Mouse (Mus musculus): Measurements from ENCODE around the gene Fam32a. TPM values are rescaled to one million over a fixed set of nuclear protein-coding genes. Genes with fewer than 3 reads are reported as not detected.
A peak's percentile ranks its signal among the peaks of the same experiment; 100 is the strongest.

The Fam32a gene
- polyA plus RNA-seq, 1 experiment: 47.9 TPM

DNA sequence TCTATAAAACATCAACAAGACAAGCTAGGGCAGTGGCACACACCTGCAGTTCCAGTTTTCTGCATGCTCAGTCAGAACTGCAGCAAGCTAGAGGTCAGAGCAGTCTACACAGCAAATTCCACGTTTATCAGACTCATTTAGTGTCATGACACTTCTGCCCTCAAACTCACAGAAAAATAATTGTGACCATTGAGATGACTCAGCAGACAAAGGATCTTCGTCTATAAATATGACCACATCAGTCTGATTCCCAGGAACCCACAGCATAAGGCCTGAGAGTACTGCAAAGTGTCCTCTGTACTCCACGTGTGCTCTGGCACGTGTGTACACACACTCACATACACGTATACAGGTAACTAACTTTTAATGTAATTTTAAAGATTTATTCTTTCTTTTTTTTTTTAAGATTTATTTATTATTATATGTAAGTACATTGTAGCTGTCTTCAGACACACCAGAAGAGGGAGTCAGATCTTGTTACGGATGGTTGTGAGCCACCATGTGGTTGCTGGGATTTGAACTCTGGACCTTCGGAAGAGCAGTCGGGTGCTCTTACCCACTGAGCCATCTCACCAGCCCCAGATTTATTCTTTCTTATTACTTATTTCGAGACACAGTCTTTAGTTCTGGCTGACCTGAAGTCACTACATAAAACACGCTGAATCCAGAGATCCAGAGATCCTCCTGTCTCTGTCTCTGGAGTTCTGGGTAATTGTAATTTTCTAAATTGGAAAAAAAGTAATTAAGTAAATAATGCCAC, 569 bp upstream of the Fam32a start:
- H3K4me3 ChIP-seq (replicated peaks; ENCODE audit: control insufficient read depth, low read depth, low read length): no peak overlapping the region

DNA sequence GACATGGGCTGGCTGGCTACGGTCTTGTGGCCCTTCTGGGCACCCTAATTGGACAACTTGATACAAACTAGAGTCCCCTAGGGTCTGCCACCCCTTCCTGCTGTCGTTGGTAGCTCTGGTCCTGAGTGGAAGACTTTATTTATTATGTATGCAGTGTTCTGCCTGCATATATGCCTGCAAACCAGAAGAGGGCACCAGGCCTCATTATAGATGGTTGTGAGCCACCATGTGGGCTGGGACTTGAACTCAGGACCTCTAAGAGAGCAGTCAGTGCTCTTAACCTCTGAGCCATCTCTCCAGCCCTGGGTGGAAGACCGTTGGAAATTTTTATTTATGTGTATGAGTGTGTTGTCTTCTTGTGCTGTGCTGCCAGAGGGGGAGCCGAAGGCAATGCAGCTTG, 1.2 kb downstream of the Fam32a start:
- TF ChIP-seq POLR2A (IDR thresholded peaks at IDR 0.05; ENCODE audit: borderline replicate concordance, control insufficient read depth, low read depth, low read length) (no peak), CTCF (IDR thresholded peaks at IDR 0.05; ENCODE audit: control insufficient read depth, insufficient read depth, low read length) (peak; percentile 19; the same call in 1 of the 2 replicates)
- Histone ChIP-seq H3K4me1 (ENCODE audit: control insufficient read depth, insufficient read depth, low read length) (peaks cover 4% of the 10 kb centered on the region), H3K4me3 (replicated peaks; ENCODE audit: control insufficient read depth, low read depth, low read length) (peak overlapping the region; percentile 83), H3K27ac (ENCODE audit: control insufficient read depth, insufficient read depth, low read depth, low read length, poor library complexity) (no peak overlapping the region)
- 68% methylated on average over 4 of the region's 4 CpGs for WGBS

More for the DNA sequence above, 569 bp upstream of the Fam32a start:
- Histone ChIP-seq H3K27ac (ENCODE audit: control insufficient read depth, insufficient read depth, low read depth, low read length, poor library complexity) (no peak overlapping the region), H3K4me1 (ENCODE audit: control insufficient read depth, insufficient read depth, low read length) (peaks cover 4% of the 10 kb centered on the region)
- TF ChIP-seq POLR2A (IDR thresholded peaks at IDR 0.05; ENCODE audit: borderline replicate concordance, control insufficient read depth, low read depth, low read length): no peak
- WGBS: 64% methylated on average over 10 of the region's 10 CpGs

DNA sequence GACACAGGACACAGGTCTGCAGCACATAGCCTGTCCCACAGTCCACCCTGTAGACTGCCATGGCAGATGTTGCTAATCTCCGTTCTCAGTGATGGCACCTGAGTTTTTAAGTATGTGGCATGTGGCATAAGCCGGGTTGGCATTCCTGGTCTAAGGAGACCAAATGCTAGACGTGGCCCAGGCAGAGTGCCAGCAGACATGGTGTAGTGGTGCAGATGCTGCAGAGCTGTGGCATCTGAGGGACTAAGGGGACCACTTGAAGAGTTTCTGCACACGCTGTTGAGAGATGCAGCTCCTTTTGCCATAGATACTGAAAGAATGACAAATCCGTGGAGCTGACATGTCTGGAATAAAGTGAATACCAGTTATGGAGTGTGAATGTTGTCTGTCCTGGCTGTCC, 3.1 kb downstream of the Fam32a start:
- Histone ChIP-seq H3K27ac (ENCODE audit: control insufficient read depth, insufficient read depth, low read depth, low read length, poor library complexity) (no peak overlapping the region), H3K4me1 (ENCODE audit: control insufficient read depth, insufficient read depth, low read length) (peaks cover 1% of the 10 kb centered on the region), H3K4me3 (replicated peaks; ENCODE audit: control insufficient read depth, low read depth, low read length) (no peak overlapping the region)
- 87% methylated on average over 5 of the region's 5 CpGs for WGBS
- TF ChIP-seq CTCF (IDR thresholded peaks at IDR 0.05; ENCODE audit: control insufficient read depth, insufficient read depth, low read length): no peak
- TF ChIP-seq POLR2A (IDR thresholded peaks at IDR 0.05; ENCODE audit: borderline replicate concordance, control insufficient read depth, low read depth, low read length): no peak

DNA sequence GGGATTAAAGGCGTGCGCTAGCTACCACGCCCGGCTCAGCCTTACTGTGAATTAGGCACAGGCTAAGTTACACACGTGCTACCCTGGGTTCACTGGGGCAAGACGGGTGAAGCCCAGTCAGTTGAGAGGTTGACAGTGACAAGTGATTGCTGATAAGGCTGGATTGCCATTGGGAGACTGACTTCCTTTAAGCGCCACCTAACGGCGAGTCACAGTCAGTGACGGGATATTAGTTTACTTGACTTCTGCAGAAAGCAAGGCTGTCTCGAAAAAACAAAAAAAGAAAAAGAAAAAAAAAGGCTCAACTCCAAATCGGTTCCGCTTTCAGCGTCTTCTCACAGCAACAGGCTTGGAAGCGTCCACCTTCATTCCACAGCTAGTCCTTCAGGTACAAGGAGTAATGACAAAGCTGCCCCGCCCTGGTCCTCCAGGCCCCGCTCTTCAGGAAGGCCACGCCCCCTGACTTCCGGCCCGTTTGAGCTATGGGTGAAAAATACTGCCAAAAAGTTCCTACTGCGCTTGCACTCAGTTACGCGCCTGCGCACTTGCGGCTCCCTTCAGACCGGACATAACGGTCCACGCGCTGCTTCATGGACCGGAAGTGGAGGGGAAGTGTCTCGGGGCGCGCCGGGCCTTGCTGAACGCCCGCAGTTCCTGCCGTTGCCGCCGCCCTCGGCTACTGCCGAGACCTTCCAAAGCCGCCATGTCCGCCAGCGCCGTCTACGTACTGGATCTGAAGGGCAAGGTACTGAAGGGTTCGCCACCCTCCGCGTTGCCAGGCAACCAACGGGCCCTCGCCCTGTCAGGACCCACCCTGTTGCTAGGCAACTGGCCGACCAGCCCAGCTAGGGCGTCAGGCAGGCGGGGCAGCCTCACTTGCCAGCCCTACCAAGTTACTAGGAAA, 20.2 kb downstream of the Fam32a start, which contains the start of gene Ap1m1:
Ap1m1 (plus strand) TSS at position 520 of the 904 bp plus-strand sequence.
- under 1% methylated on average over 54 of the region's 54 CpGs for WGBS
- peak within 1 kb of the TSS; percentile 97 for H3K27ac ChIP-seq (ENCODE audit: control insufficient read depth, insufficient read depth, low read depth, low read length, poor library complexity)
- TF ChIP-seq CTCF (IDR thresholded peaks at IDR 0.05; ENCODE audit: control insufficient read depth, insufficient read depth, low read length) (peak; percentile 74), POLR2A (IDR thresholded peaks at IDR 0.05; ENCODE audit: borderline replicate concordance, control insufficient read depth, low read depth, low read length) (peak; percentile 57; the same call in 1 of the 2 replicates)
- peaks cover 8% of the 10 kb centered on the region for H3K4me1 ChIP-seq (ENCODE audit: control insufficient read depth, insufficient read depth, low read length)
- H3K4me3 ChIP-seq (replicated peaks; ENCODE audit: control insufficient read depth, low read depth, low read length): peak within 1 kb of the TSS; percentile 91

DNA sequence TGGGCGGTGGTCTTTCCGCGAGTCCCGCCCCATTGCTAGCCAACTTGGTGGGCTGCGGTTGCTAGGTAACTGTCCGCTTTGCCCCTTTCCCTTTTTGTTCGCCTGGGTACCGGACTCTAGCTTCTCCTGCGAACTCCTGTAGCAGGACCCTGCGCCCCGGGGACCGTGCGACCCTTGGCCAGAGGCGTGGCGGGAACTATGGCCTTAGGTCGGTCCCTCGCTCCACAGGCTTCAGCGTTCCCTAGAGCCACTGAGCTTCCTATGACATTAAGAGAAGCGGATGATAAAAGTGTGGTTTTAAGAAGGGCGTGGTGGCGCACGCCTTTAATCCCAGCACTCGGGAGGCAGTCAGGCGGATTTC, 20.9 kb downstream of the Fam32a start:
- WGBS: 0% methylated on average over 24 of the region's 24 CpGs
- peak overlapping the region; percentile 91 for H3K4me3 ChIP-seq (replicated peaks; ENCODE audit: control insufficient read depth, low read depth, low read length)
- no peak for TF ChIP-seq POLR2A (IDR thresholded peaks at IDR 0.05; ENCODE audit: borderline replicate concordance, control insufficient read depth, low read depth, low read length)
- TF ChIP-seq CTCF (IDR thresholded peaks at IDR 0.05; ENCODE audit: control insufficient read depth, insufficient read depth, low read length): no peak
- peaks cover 8% of the 10 kb centered on the region for H3K4me1 ChIP-seq (ENCODE audit: control insufficient read depth, insufficient read depth, low read length)
- peak overlapping the region; percentile 97 for H3K27ac ChIP-seq (ENCODE audit: control insufficient read depth, insufficient read depth, low read depth, low read length, poor library complexity)

DNA sequence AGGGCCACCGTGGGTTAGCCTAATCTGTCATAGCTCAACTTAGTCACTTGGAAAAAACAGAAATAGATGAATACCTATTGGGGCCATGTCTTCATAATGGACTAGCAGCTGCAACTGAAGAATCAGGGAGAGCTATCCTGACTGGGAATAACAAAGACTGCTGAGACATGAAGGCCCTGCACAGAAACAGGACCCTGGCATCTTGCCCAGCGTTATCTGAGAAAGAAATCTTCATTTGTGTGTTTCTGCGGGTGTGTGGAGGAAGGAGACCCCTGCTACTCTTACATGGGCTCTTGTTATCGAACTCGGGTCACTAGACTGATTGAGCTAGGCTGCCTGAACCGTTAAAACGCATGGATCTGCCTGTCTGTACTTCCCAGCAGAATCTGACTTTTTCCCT, 21.4 kb downstream of the Fam32a start:
- H3K27ac ChIP-seq (ENCODE audit: control insufficient read depth, insufficient read depth, low read depth, low read length, poor library complexity): no peak overlapping the region
- 42% methylated on average over 7 of the region's 7 CpGs for whole genome bisulfite sequencing
- peaks cover 8% of the 10 kb centered on the region for H3K4me1 ChIP-seq (ENCODE audit: control insufficient read depth, insufficient read depth, low read length)
- TF ChIP-seq CTCF (IDR thresholded peaks at IDR 0.05; ENCODE audit: control insufficient read depth, insufficient read depth, low read length) (no peak), POLR2A (IDR thresholded peaks at IDR 0.05; ENCODE audit: borderline replicate concordance, control insufficient read depth, low read depth, low read length) (no peak)
- peak overlapping the region; percentile 91 for H3K4me3 ChIP-seq (replicated peaks; ENCODE audit: control insufficient read depth, low read depth, low read length)

DNA sequence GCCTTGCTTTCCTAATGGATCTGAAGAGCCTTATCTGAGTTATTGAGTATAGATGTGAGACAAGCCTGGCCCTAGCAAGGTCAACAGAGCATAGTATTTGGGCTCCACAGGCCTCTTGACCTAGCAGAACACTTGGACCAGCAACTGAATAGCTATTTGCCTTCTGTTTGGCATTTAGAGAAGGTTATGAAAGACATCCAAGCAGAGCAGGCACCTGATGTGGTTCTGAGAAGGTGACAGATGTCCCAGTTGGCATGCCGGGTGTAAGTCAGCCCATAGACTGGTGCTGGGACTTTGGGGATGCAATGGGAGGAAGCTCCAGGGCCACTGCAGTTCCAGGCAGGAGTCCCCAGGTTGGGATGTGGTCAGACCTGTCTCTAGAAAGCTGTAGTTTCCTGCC, 22.7 kb downstream of the Fam32a start:
- no peak for TF ChIP-seq POLR2A (IDR thresholded peaks at IDR 0.05; ENCODE audit: borderline replicate concordance, control insufficient read depth, low read depth, low read length)
- TF ChIP-seq CTCF (IDR thresholded peaks at IDR 0.05; ENCODE audit: control insufficient read depth, insufficient read depth, low read length): no peak
- no peak overlapping the region for H3K27ac ChIP-seq (ENCODE audit: control insufficient read depth, insufficient read depth, low read depth, low read length, poor library complexity)
- 94% methylated on average over 1 of the region's 1 CpGs for WGBS
- peaks cover 8% of the 10 kb centered on the region for H3K4me1 ChIP-seq (ENCODE audit: control insufficient read depth, insufficient read depth, low read length)
- H3K4me3 ChIP-seq (replicated peaks; ENCODE audit: control insufficient read depth, low read depth, low read length): no peak overlapping the region

DNA sequence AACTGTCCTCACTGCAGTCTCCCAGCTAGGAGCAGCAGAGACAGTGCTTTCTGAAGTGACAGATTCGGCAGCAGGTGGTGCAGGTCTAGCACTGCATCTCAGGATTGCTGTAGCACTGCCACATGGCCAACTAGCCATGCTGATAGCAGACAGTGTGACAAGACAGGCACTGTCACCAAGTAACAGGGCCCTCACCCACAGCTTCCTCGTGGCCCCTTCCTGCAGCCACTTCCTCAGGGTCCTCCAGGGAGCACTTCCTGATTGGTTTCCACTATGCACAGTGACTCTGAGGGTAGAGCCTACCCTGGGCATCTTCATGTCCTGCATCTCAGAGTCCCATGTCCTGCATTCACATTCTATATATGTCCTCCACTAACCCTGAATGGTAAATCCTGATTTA, 25.1 kb downstream of the Fam32a start:
- no peak overlapping the region for H3K4me3 ChIP-seq (replicated peaks; ENCODE audit: control insufficient read depth, low read depth, low read length)
- 15% methylated on average over 2 of the region's 2 CpGs for WGBS
- peak overlapping the region; percentile 26 for H3K27ac ChIP-seq (ENCODE audit: control insufficient read depth, insufficient read depth, low read depth, low read length, poor library complexity)
- H3K4me1 ChIP-seq (ENCODE audit: control insufficient read depth, insufficient read depth, low read length): peaks cover 8% of the 10 kb centered on the region
- TF ChIP-seq POLR2A (IDR thresholded peaks at IDR 0.05; ENCODE audit: borderline replicate concordance, control insufficient read depth, low read depth, low read length): no peak
- no peak for TF ChIP-seq CTCF (IDR thresholded peaks at IDR 0.05; ENCODE audit: control insufficient read depth, insufficient read depth, low read length)

All from bone marrow, adult 2 months (tissue).